Comparison of ENCODE assay signal across 8 mouse cellular contexts in the genomic region with DNA sequence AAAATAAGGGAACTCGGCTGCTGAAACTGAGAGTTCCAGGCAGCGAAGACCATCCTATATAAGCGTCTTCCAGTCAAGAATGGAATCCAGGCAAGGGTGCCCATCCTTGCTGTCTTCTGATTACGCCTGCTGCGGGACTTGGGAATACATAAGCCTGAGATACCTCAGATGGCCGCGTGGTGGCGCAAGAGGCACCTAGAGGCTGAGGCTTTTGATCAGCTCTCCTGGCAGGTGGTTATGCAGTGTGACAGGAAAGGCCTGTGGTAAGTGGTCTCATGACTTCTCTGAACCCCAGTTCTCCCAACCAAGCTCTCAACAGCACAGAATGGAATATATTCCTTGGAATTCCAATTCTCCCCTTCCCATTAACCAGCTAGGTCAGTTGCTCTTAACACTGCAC. TPM values are rescaled to one million over a fixed set of nuclear protein-coding genes. Genes with fewer than 3 reads are reported as not detected.
DNase-seq lines count a peak whose midpoint lies in the region; TF ChIP-seq lines count a peak whose summit lies in the region.

No protein-coding gene starts in this region.

- no peaks in the 10 kb centered on the region; the same call in 1 of the 2 replicates for H3K4me1 ChIP-seq in lung, adult 2 months (ENCODE audit: control insufficient read depth, insufficient read depth, low read length)

- no peak overlapping the region for H3K4me3 ChIP-seq in lung, adult 2 months (replicated peaks; ENCODE audit: extremely low read depth, low read depth, low read length)

- peak; percentile 60 to 62 for DNase-seq in B cell, adult 2 months
- peak; percentile 94 for DNase-seq in R1 (ENCODE audit: low read depth, low spot score)
- peak; percentile 84 to 87 for DNase-seq in cerebellum, postnatal 10 days
- peak; percentile 49 to 52 for DNase-seq in frontal cortex, postnatal 25 days (ENCODE audit: low spot score in 2 of 2)
- DNase-seq in kidney, postnatal 25 days, result peak; percentile 65 to 80
- peak; percentile 54 for DNase-seq in lung, adult 2 months
- DNase-seq in retina, postnatal 7 days (ENCODE audit: low read depth, low spot score), result peak; percentile 65
- peak; percentile 34 to 48 for DNase-seq in urinary bladder, postnatal 36 days (ENCODE audit: low spot score in 2 of 2)

- no peak for TF ChIP-seq POLR2A in lung, adult 2 months (IDR thresholded peaks at IDR 0.05; ENCODE audit: borderline replicate concordance, extremely low read depth, low read depth, low read length)

- WGBS in lung, adult 2 months, result 15% methylated on average over 8 of the region's 8 CpGs

- TF ChIP-seq CTCF in lung, adult 2 months (IDR thresholded peaks at IDR 0.05; ENCODE audit: insufficient read depth, low read length), result peak; percentile 89

RNA-seq across cellular contexts. Expression of a gene that starts 4.1 kb away (rescaled TPM):
- polyA plus RNA-seq in lung, adult 2 months (2012; rRNA removed), result 0.03 and 0.13 TPM in 2 replicates

Comparison
In these comparisons a context has a peak if more than half of its experiments do, and no peak if none do; other contexts are left out.
1. DNase-seq: peak in every context shown above with its lines; median percentile 94 in R1; 86 in cerebellum, postnatal 10 days; 72 in kidney, postnatal 25 days; 65 in retina, postnatal 7 days; 61 in B cell, adult 2 months; 54 in lung, adult 2 months; 50 in frontal cortex, postnatal 25 days; 41 in urinary bladder, postnatal 36 days.